Mouse (Mus musculus) brain, embryonic 14.5 days (tissue): Measurements from ENCODE around the gene Serinc5.

ENCODE experiments used
- CTCF ChIP-seq: fragments of 200-500 bp; IDR thresholded peaks from 2 replicates; pipeline ENCODE4 v1.5.1; 2012; ENCODE audit warnings: inconsistent platforms, mild to moderate bottlenecking, moderate library complexity, borderline replicate concordance; ENCODE audit not compliant: insufficient read depth, insufficient read length; ENCODE audit errors: extremely low read depth
- POLR2A ChIP-seq: fragments of 200-500 bp; IDR thresholded peaks from 2 replicates; pipeline ENCODE4 v1.6.1; 2012; ENCODE audit warnings: mild to moderate bottlenecking, inconsistent platforms, borderline replicate concordance; ENCODE audit not compliant: poor library complexity, insufficient read depth, insufficient read length, severe bottlenecking; ENCODE audit errors: extremely low read depth

- TF ChIP-seq CTCF (no peak), POLR2A (no peak)
Observed at GRCm38 (mm10) chr13:92729811-92730210, 118.9 kb downstream of the Serinc5 start.
